Mouse (Mus musculus) gastrocnemius, postnatal 14 days (tissue): Measurements from ENCODE around the gene Ankrd54. TPM values are rescaled to one million over a fixed set of nuclear protein-coding genes. Genes with fewer than 3 reads are reported as not detected.
"Not testable (repeated sequence)": the region's sequence is repeated elsewhere in the genome, so short reads cannot be mapped to it uniquely, and the experiment has no call there.

Source experiments
- DNase-seq: peaks from one replicate; pipeline ENCODE4 v3.0.0; 2021; ENCODE audit warnings: mixed read lengths
- intact Hi-C: fragments of 180-260 bp; cut with DNase I; formaldehyde crosslinking; loops from one replicate; pipeline ENCODE4 v1.15.1; 2025; ENCODE audit warnings: low total_unique reads
- total RNA-seq, 2 experiments: library from RNA; stranded (reverse); gene quantifications; 2 replicates each; pipeline ENCODE4 v1.2.3; 2021

Gene Ankrd54
- total RNA-seq, 2 experiments from 2014 or later = 5.4 to 6.1 TPM

DNA sequence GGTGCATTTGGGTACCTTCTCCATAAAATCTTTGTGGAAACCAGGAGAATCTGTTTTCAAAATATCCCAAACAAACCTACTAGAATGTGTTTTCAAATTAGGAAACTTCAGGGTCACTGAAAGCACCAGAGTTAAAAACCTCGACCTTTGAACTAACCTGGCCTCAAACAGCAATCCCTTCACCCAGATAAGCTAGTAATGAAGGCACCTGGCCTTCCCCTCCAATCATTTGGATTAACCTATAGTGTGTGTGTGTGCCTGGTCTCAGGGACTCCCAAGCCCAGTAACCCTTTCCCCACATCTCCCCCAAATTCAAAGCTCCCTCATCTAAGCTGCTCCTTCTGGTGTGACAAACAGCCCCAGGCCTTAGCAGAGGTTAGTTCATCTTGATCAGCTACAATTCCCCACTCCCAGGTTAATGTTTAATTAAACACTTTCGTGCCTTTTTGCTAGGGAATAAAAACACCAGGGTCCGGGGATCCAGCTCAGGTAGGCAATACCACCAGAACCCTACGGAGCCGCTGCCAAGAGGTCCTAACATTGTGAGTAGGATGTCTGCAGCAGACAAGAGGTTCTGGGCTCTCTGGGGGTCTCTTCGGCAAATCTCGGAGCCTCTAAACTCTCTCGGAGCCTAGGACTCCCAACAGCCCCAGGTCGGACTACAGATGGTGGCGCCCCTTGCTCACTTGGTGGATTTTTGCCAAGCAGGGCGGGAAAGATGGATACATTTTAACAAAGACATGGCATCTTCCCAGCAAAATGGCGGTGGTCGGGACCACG lies 36.0 kb downstream of the Ankrd54 start:
- intact Hi-C loops = no loop called here

DNA sequence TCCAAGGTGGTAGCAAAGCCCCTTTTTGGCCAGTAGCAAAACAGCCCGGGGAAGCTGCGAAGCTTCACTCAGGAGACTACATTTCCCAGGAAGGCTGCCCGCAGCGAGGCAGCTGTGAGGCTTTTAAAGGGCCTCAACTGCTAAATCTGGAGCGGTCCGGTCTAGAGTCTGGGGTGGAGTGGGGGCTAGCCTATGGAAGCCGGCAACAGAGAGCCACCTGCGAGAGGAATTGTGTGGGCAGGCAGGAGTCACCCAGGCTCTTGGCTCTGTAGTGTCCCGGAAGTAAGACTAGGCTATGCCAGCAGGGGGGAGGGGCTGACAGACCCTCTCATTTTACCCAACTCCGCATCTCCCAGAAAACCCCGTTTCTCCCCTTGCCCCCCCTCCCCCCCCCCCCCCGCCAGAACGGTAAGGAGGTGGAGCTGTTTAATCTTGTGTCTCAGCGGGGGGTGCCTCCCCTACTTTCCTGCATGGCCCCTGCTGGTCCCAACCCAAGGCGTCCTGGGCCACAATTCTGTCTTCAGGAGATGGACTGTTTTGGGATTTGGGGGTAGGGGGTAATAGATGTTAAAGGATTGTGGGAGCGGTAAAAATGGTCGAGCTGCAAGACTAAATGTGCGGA lies 36.9 kb downstream of the Ankrd54 start:
- intact Hi-C loops = no loop called here
- DNase-seq = no peak

More for the DNA sequence above, 36.0 kb downstream of the Ankrd54 start:
- no peak for DNase-seq

GRCm38 (mm10) chr15:79023366-79023765 lies 39.3 kb downstream of the Ankrd54 start:
- intact Hi-C loops = no loop called here
- DNase-seq = no peak

- no peak for DNase-seq
- intact Hi-C loops = no loop called here
Measured at GRCm38 (mm10) chr15:79022671-79023230, 39.9 kb downstream of the Ankrd54 start.

DNA sequence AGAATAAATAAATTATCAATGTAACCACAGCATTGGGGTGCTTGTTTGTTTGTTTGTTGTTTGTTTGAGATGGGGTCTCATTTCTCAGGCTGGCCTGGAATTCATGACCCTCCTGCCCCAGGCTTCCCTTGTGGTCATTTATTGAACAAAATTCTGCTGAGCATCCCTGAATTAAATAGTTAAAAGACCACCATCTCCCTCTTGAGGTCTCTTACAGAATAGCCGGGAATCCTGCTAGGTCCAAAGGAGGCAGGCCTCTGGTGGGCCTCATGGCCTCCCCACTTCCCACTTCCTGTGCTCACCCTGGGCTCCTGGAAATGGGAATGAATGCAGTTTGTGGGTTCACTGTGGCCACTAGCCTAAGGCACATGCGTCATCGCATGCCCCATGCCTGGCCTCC lies 43.8 kb downstream of the Ankrd54 start:
- intact Hi-C loops = no loop called here
- DNase-seq = no peak

- intact Hi-C loops = no loop called here
- DNase-seq = no peak
Measured at GRCm38 (mm10) chr15:79018191-79018590, 44.5 kb downstream of the Ankrd54 start.

- DNase-seq = no peak
- intact Hi-C loops = no loop called here
Measured at GRCm38 (mm10) chr15:79013382-79013781, 49.3 kb downstream of the Ankrd54 start.

GRCm38 (mm10) chr15:79011550-79011949 lies 51.1 kb downstream of the Ankrd54 start:
- intact Hi-C loops = no loop called here
- DNase-seq = no peak

- no peak for DNase-seq
- intact Hi-C loops = no loop called here
Measured at GRCm38 (mm10) chr15:79009734-79010133, 53.0 kb downstream of the Ankrd54 start.

GRCm38 (mm10) chr15:79007836-79008235 lies 54.9 kb downstream of the Ankrd54 start:
- intact Hi-C loops, DNase-seq: not testable (repeated sequence)

DNA sequence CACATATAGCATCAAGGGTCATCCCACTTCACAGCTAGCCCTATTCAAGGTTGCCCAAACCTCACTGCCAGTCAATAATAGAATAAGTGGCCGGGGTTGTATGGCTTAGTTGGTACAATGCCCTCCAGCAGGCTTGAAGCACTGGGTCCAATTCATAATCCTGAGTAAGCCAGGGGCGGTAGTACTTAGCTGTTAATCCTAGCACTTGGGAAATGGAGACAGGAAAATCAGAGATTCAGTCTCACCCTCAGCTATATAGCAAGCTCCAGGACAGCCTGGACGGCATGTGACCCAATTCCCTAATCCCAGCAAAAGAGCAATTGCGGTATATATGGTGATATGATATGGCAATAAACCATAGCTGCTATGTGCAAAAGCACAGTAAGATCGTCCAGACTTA lies 55.6 kb downstream of the Ankrd54 start:
- no peak for DNase-seq
- intact Hi-C loops = no loop called here

- DNase-seq = no peak
- intact Hi-C loops = no loop called here
Measured at GRCm38 (mm10) chr15:79006638-79007037, 56.1 kb downstream of the Ankrd54 start.

- intact Hi-C loops = no loop called here
- no peak for DNase-seq
Measured at GRCm38 (mm10) chr15:79005581-79005980, 57.1 kb downstream of the Ankrd54 start.

Other genes starting within 250 kb of the Ankrd54 start
- 10 to 100 TPM; 22.7 to 23.6 TPM for gene Cdc42ep1, start 220.3 kb downstream of the Ankrd54 start, total RNA-seq
- not detected for gene Lgals2, start 207.4 kb downstream of the Ankrd54 start, total RNA-seq
- 10 to 100 TPM; 28.0 to 28.2 TPM for gene Gga1, start 185.7 kb downstream of the Ankrd54 start, total RNA-seq
- not detected for gene Gm49510, start 163.2 kb downstream of the Ankrd54 start, total RNA-seq
- gene Sh3bp1, start 163.1 kb downstream of the Ankrd54 start, total RNA-seq = 1 to 10 TPM; 3.3 to 3.6 TPM
- 1 to 10 TPM; 4.8 to 6.8 TPM for gene Pdxp, start 149.0 kb downstream of the Ankrd54 start, total RNA-seq
- 100 to 1,000 TPM; 398 to 459 TPM for gene Lgals1, start 136.2 kb downstream of the Ankrd54 start, total RNA-seq
- 10 to 100 TPM; 28.3 to 30.3 TPM for gene Nol12, start 128.0 kb downstream of the Ankrd54 start, total RNA-seq
- 10 to 100 TPM; 57.9 to 80.0 TPM for gene Triobp, start 115.2 kb downstream of the Ankrd54 start, total RNA-seq
- 100 to 1,000 TPM; 129 to 164 TPM for gene H1f0, start 34.4 kb downstream of the Ankrd54 start, total RNA-seq
- under 1 TPM in 1 of 2 experiments, not detected in 1; 0.23 TPM for gene Galr3, start 21.0 kb downstream of the Ankrd54 start, total RNA-seq
- 10 to 100 TPM; 65.8 to 69.7 TPM for gene Eif3l, start 12.3 kb upstream of the Ankrd54 start, total RNA-seq
- gene Micall1, start 46.0 kb upstream of the Ankrd54 start, total RNA-seq = 10 to 100 TPM; 14.4 to 15.8 TPM
- gene Polr2f, start 78.1 kb upstream of the Ankrd54 start, total RNA-seq = 10 to 100 TPM; 62.4 to 74.9 TPM
- 1 to 10 TPM in 1 of 2 experiments, under 1 TPM in 1; 0.43 to 1.1 TPM for gene 1700088E04Rik, start 78.4 kb upstream of the Ankrd54 start, total RNA-seq
- 1 to 10 TPM; 2.3 to 6.5 TPM for gene Sox10, start 102.3 kb upstream of the Ankrd54 start, total RNA-seq
- 10 to 100 TPM; 22.3 to 26.3 TPM for gene Pick1, start 166.3 kb upstream of the Ankrd54 start, total RNA-seq
- under 1 TPM; 0.29 to 0.38 TPM for gene Gm49486, start 166.5 kb upstream of the Ankrd54 start, total RNA-seq
- under 1 TPM; 0.12 to 0.38 TPM for gene Slc16a8, start 191.9 kb upstream of the Ankrd54 start, total RNA-seq
- 1 to 10 TPM in 1 of 2 experiments, under 1 TPM in 1; 0.69 to 4.0 TPM for gene Baiap2l2, start 222.6 kb upstream of the Ankrd54 start, total RNA-seq